Mouse (Mus musculus): ENCODE results near the gene Dixdc1.

- TF ChIP-seq CTCF (IDR thresholded peaks at IDR 0.05; ENCODE audit: low read depth, low read length), result no peak
- no peak for TF ChIP-seq POLR2A (IDR thresholded peaks at IDR 0.05; ENCODE audit: insufficient read depth, low read length)
- no peak for TF ChIP-seq EP300 (IDR thresholded peaks at IDR 0.05; ENCODE audit: insufficient read depth, low read depth, low read length)
Measured at GRCm38 (mm10) chr9:50695153-50695552, 44.2 kb downstream of the Dixdc1 start.
